Mouse (Mus musculus) hindbrain, postnatal 0 days (tissue): ENCODE measurements around the gene Dpy30. TPM values are rescaled to one million over a fixed set of nuclear protein-coding genes. Genes with fewer than 3 reads are reported as not detected.

Source experiments
- ATAC-seq: fragments of 200-750 bp; cut with Nextera tagmentation; 2 replicates; pipeline ENCODE4 v1.8.0; 2017; ENCODE audit warnings: mild to moderate bottlenecking, moderate TSS enrichment, moderate library complexity
- DNase-seq: peaks from one replicate; pipeline ENCODE4 v3.0.0-alpha.2; 2015; ENCODE audit warnings: low spot score
- H3K27ac ChIP-seq: fragments of 300-500 bp; sonication (generic); 2 replicates; pipeline ENCODE4 v1.5.1; 2014; ENCODE audit warnings: mild to moderate bottlenecking
- H3K27me3 ChIP-seq: fragments of 300-500 bp; sonication (generic); 2 replicates; pipeline ENCODE4 v1.6.1; 2014; ENCODE audit warnings: low read length, mixed read lengths; ENCODE audit not compliant: insufficient read depth
- H3K36me3 ChIP-seq: fragments of 300-500 bp; sonication (generic); 2 replicates; pipeline ENCODE4 v1.6.1; 2014; ENCODE audit warnings: low read length, mixed read lengths; ENCODE audit not compliant: insufficient read depth
- H3K4me1 ChIP-seq: fragments of 300-500 bp; sonication (generic); 2 replicates; pipeline ENCODE4 v1.6.1; 2014; ENCODE audit warnings: antibody characterized with exemption, low read length, mixed read lengths; ENCODE audit not compliant: insufficient read depth
- H3K4me2 ChIP-seq: fragments of 300-500 bp; sonication (generic); 2 replicates; pipeline ENCODE4 v1.6.1; 2014; ENCODE audit warnings: low read depth, mild to moderate bottlenecking, low read length, moderate library complexity, mixed read lengths
- H3K4me3 ChIP-seq: fragments of 300-500 bp; sonication (generic); 2 replicates; pipeline ENCODE4 v1.5.1; 2014; ENCODE audit warnings: low read length
- H3K9ac ChIP-seq: fragments of 300-500 bp; sonication (generic); replicated peaks from 2 replicates; pipeline ENCODE4 v1.6.1; 2014; ENCODE audit warnings: mild to moderate bottlenecking, low read length, moderate library complexity, mixed read lengths
- H3K9me3 ChIP-seq: fragments of 300-500 bp; sonication (generic); 2 replicates; pipeline ENCODE4 v1.6.1; 2016; ENCODE audit warnings: low read length, mixed read lengths
- CTCF ChIP-seq: IDR thresholded peaks from 2 replicates; pipeline ENCODE4 v1.5.1; 2016; ENCODE audit warnings: antibody characterized with exemption, control low read depth, low read depth
- WGBS: fragments of 180-500 bp; shearing (Covaris S2); extraction: QIAGEN DNeasy Blood & Tissue Kit; methylation state at CpG from one replicate; pipeline ENCODE4 v1.1.7; 2014; 5-methylcytosine and 5-hydroxymethylcytosine counted together
- polyA plus RNA-seq: library from polyadenylated mRNA; unstranded; fragments of >200 nt; fragmentation: Nextera tagmentation; extraction: Ambion mirVana; gene quantifications from 2 replicates; pipeline ENCODE4 v1.2.1, GENCODE M21; 2015
- total RNA-seq: library from RNA; depleted of rRNA; stranded (reverse); fragments of >200 nt; gene quantifications from 2 replicates; pipeline ENCODE4 v1.2.3, GENCODE M21; 2014; rRNA removed

Gene Dpy30
- total RNA-seq (42.5 and 49.9 TPM in 2 replicates), polyA plus RNA-seq (253 and 256 TPM in 2 replicates)

DNA sequence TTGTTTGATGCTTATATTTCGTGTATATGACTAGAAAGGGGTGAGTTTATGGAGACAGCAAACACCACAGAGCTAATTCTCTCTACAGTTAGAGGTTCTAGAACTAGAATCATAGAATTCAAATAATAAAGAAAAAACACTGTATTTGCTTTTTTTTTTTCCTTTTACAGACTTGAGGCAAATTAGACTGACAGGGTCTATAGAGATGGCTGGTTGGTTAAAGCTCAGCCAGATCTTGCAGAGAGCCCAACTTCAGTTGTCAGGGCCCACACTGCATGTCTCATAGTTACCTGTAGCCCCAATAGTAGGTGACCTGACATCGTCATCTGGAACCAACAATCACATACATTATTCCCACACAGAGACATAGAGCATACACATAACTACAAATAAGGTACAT, at the start of gene Dpy30:
Dpy30 (minus strand) TSS at position 101 of the 400 bp plus-strand sequence.
- DNase-seq, result no peak
- 84% methylated on average over 2 of the region's 2 CpGs for WGBS

GRCm38 (mm10) chr17:74363592-74363991, 39.8 kb upstream of the Dpy30 start:
- H3K4me3 ChIP-seq, result no peak overlapping the region
- peaks cover 21% of the 10 kb centered on the region for H3K36me3 ChIP-seq
- no peak overlapping the region for H3K9ac ChIP-seq
- H3K9me3 ChIP-seq, result no peaks in the 10 kb centered on the region
- 94% methylated on average over 1 of the region's 1 CpGs for WGBS
- ATAC-seq (no peak), DNase-seq (no peak)
- no peak overlapping the region for H3K27ac ChIP-seq
- H3K4me1 ChIP-seq, result no peaks in the 10 kb centered on the region
- H3K4me2 ChIP-seq, result no peak overlapping the region
- TF ChIP-seq CTCF, result no peak
- H3K27me3 ChIP-seq, result no peaks in the 10 kb centered on the region

More for the DNA sequence above, at the start of gene Dpy30:
- no peak for TF ChIP-seq CTCF
- Histone ChIP-seq H3K27ac (no peak within 1 kb of the TSS), H3K9me3 (no peaks in the 10 kb centered on the region), H3K4me1 (no peaks in the 10 kb centered on the region), H3K9ac (no peak within 1 kb of the TSS), H3K27me3 (no peaks in the 10 kb centered on the region), H3K4me3 (no peak within 1 kb of the TSS), H3K36me3 (no peaks in the 10 kb centered on the region), H3K4me2 (no peak within 1 kb of the TSS)
- no peak for ATAC-seq

GRCm38 (mm10) chr17:74341151-74341550, 17.4 kb upstream of the Dpy30 start:
- WGBS, result 21% methylated on average over 5 of the region's 5 CpGs
- ATAC-seq (no peak), DNase-seq (peak; percentile 16)
- Histone ChIP-seq H3K9me3 (no peaks in the 10 kb centered on the region), H3K36me3 (no peaks in the 10 kb centered on the region), H3K4me1 (peaks cover 12% of the 10 kb centered on the region), H3K9ac (0 out of 2 replicates have a peak overlapping the region, but pooled peaks have one; percentile 21), H3K4me3 (peak overlapping the region; percentile 97), H3K27me3 (no peaks in the 10 kb centered on the region), H3K4me2 (peak overlapping the region; percentile 69), H3K27ac (no peak overlapping the region)
- TF ChIP-seq CTCF, result no peak

GRCm38 (mm10) chr17:74338937-74339804, 15.4 kb upstream of the Dpy30 start, which contains the start of gene Spast:
TSS of gene Spast (plus strand) at chr17:74338987.
- Histone ChIP-seq H3K9ac (peak within 1 kb of the TSS; percentile 95), H3K36me3 (no peaks in the 10 kb centered on the region), H3K4me3 (peak within 1 kb of the TSS; percentile 97), H3K4me2 (peak within 1 kb of the TSS; percentile 69), H3K27ac (peak within 1 kb of the TSS; percentile 98), H3K9me3 (no peaks in the 10 kb centered on the region), H3K27me3 (no peaks in the 10 kb centered on the region), H3K4me1 (peaks cover 12% of the 10 kb centered on the region)
- WGBS, result under 1% methylated on average over 33 of the region's 90 CpGs
- no peak for TF ChIP-seq CTCF
- peak; percentile 77 for ATAC-seq
- peak; percentile 72 for DNase-seq

DNA sequence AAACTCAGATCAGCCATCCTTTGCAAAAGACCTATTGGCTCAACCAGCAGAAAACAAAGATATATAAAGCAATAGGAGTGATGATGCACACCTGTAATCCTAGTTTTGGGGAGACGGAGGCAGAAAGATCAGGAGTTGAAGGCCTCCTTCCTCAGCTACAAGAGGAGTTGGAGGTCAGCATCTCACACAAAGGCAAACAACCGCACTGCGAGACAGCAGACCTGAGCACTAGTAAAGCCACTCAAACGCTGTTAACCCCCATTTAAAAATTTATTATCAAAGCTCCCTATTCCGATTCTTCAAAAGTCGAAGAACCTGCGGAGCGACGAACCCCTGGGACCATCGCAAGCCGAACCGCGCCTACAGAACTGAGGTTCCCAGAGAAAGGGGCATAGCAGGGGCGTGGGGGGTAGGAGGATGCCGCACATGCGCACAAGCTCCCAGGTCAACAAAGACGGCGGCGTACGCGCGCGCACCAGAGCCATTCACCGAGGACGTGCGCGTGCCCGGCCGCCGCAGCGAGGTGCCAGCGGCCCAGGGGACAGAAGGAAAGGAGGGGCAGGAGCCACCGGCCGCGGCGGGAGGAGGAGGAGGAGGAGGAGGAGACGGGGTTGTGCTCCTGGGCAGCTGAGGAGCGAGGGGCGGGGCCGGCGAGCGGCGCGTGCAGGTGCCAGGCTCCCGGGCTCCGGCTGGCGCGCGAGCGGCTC, 14.6 kb upstream of the Dpy30 start:
- ATAC-seq, result peak; percentile 93
- Histone ChIP-seq H3K27ac (peak overlapping the region; percentile 98), H3K4me3 (peak overlapping the region; percentile 97), H3K27me3 (no peaks in the 10 kb centered on the region), H3K9me3 (no peaks in the 10 kb centered on the region), H3K9ac (peak overlapping the region; percentile 95), H3K4me1 (peaks cover 12% of the 10 kb centered on the region), H3K36me3 (no peaks in the 10 kb centered on the region), H3K4me2 (peak overlapping the region; percentile 69)
- under 1% methylated on average over 31 of the region's 50 CpGs for WGBS
- peak; percentile 98 for DNase-seq
- no peak for TF ChIP-seq CTCF

DNA sequence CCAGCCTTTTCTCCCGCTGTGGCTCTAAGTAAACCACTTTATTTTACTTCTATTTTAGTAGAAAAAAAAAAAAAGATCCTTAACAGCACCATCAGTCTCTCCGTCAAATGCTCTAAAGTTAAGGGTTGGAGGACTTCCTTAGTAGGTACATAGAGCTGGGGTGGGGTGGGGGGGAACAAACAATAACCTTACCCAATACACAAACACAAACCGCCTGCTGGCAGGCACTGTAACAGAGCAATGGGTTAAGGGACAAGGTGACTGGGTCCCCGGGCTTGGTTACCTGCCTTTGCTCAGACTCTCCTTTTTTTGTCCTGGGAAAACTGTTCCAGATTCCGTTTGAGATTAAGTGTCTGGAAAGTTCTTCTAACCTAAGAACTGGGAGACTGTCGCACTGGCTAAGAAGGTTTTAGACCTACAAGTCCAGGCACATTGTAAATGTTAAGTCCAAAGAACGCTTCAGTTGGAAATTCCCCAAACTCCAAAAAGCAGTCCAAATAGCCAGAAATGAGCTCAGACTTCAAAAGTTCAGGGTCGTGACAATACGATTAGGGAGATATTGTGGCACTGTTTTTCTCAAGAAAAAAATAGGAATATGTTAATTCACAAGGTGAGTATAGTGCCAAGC, 7.4 kb upstream of the Dpy30 start:
- no peak for TF ChIP-seq CTCF
- 76% methylated on average over 9 of the region's 9 CpGs for WGBS
- Histone ChIP-seq H3K4me1 (no peaks in the 10 kb centered on the region), H3K27me3 (no peaks in the 10 kb centered on the region), H3K9me3 (no peaks in the 10 kb centered on the region), H3K9ac (no peak overlapping the region), H3K4me2 (no peak overlapping the region), H3K36me3 (no peaks in the 10 kb centered on the region), H3K4me3 (no peak overlapping the region), H3K27ac (no peak overlapping the region)
- no peak for DNase-seq
- no peak for ATAC-seq
